7 mouse cellular contexts compared by ENCODE assay signal in genomic region chr17:12916588-12917380, GRCm38 (mm10). TPM values are rescaled to one million over a fixed set of nuclear protein-coding genes. Genes with fewer than 3 reads are reported as not detected.
DNase-seq lines count a peak whose midpoint lies in the region; ATAC-seq and TF ChIP-seq lines count a peak whose summit lies in the region.

No protein-coding gene starts in this region.

- no peak for TF ChIP-seq CTCF in spleen, adult 2 months (IDR thresholded peaks at IDR 0.05; ENCODE audit: extremely low read depth, insufficient read depth, insufficient read length, insufficient replicate concordance)

- intact Hi-C loops in left cerebral cortex, postnatal 36 days (cut with DNase I), result loop anchor here (2.0 to 5.0 kb wide), 2 partner anchors 44 to 76 kb away; partner anchors contain the start of genes Acat2 and Wtap

- no peak for TF ChIP-seq POLR2A in spleen, adult 2 months (IDR thresholded peaks at IDR 0.05; ENCODE audit: low read depth, low read length)

- no peaks in the 10 kb centered on the region for H3K27me3 ChIP-seq in embryonic facial prominence, embryonic 12.5 days
- H3K27me3 ChIP-seq in spleen, adult 2 months (ENCODE audit: control insufficient read depth, insufficient read depth, low read length), result no peaks in the 10 kb centered on the region

- peak overlapping the region; percentile 98 for H3K9ac ChIP-seq in embryonic facial prominence, embryonic 12.5 days

- H3K9me3 ChIP-seq in embryonic facial prominence, embryonic 12.5 days, result no peaks in the 10 kb centered on the region

- H3K27ac ChIP-seq in embryonic facial prominence, embryonic 12.5 days, result peak overlapping the region; percentile 93
- peak overlapping the region; percentile 89 for H3K27ac ChIP-seq in spleen, adult 2 months (ENCODE audit: insufficient read depth, low read length)

- H3K4me2 ChIP-seq in embryonic facial prominence, embryonic 12.5 days (replicated peaks), result peak overlapping the region; percentile 51

- peak; percentile 27 to 54 for DNase-seq in left cerebral cortex, adult 18-20 months (ENCODE audit: low spot score in 2 of 2)
- no peak for DNase-seq in left cerebral cortex, postnatal 36 days (ENCODE audit: low spot score in 2 of 2)
- peak; percentile 90 for DNase-seq in R1 (ENCODE audit: low read depth, low spot score)
- peak; percentile 60 for DNase-seq in lung, postnatal 10 days
- peak; percentile 45 to 46 for DNase-seq in spleen, adult 2 months (ENCODE audit: low read depth in 1 of 2, low spot score in 2 of 2)

- H3K4me1 ChIP-seq in embryonic facial prominence, embryonic 12.5 days, result no peaks in the 10 kb centered on the region
- H3K4me1 ChIP-seq in spleen, adult 2 months (ENCODE audit: control insufficient read depth, insufficient read depth, insufficient read length), result no peaks in the 10 kb centered on the region; the same call in 1 of the 2 replicates

- WGBS in embryonic facial prominence, embryonic 12.5 days, result under 1% methylated on average over 40 of the region's 40 CpGs
- WGBS in spleen, adult 2 months, result under 1% methylated on average over 40 of the region's 40 CpGs

- peaks cover 54% of the 10 kb centered on the region for H3K36me3 ChIP-seq in embryonic facial prominence, embryonic 12.5 days
- H3K36me3 ChIP-seq in spleen, adult 2 months (ENCODE audit: control insufficient read depth, insufficient read depth, low read length), result peaks cover 25% of the 10 kb centered on the region

- ATAC-seq in embryonic facial prominence, embryonic 12.5 days (ENCODE audit: insufficient number of reproducible peaks, insufficient read depth, low FRiP score, low TSS enrichment), result peak; percentile 62
- ATAC-seq in inflammation-experienced regulatory T-cells, adult 6 months, result peak; percentile 37

- H3K4me3 ChIP-seq in embryonic facial prominence, embryonic 12.5 days, result peak overlapping the region; percentile 97
- peak overlapping the region; percentile 82 for H3K4me3 ChIP-seq in spleen, adult 2 months (ENCODE audit: extremely low read depth, insufficient read depth, insufficient read length)

RNA-seq across cellular contexts. Expression of gene Mrpl18, which starts 0.6 kb away (rescaled TPM):
- total RNA-seq in left cerebral cortex, adult 18-20 months (2021), result 10 to 100 TPM; 60.4 to 66.3 TPM
- 10 to 100 TPM; 54.0 to 56.0 TPM for total RNA-seq in left cerebral cortex, postnatal 36 days (2021)
- 161 and 171 TPM in 2 replicates for polyA plus RNA-seq in embryonic facial prominence, embryonic 12.5 days (2016; fragmentation: Nextera tagmentation; extraction: Ambion mirVana)
- 100 to 1,000 TPM; 192 to 313 (median 193) TPM for polyA plus RNA-seq in inflammation-experienced regulatory T-cells, adult 6 months (2017; shearing (Covaris generic))
- polyA plus RNA-seq in spleen, adult 2 months (2012; rRNA removed), result 19.9 and 22.3 TPM in 2 replicates

RNA-seq across cellular contexts. Expression of gene Tcp1, which starts 1.3 kb away (rescaled TPM):
- 100 to 1,000 TPM; 221 to 227 TPM for total RNA-seq in left cerebral cortex, adult 18-20 months (2021)
- total RNA-seq in left cerebral cortex, postnatal 36 days (2021), result 100 to 1,000 TPM; 193 to 198 TPM
- polyA plus RNA-seq in embryonic facial prominence, embryonic 12.5 days (2016; fragmentation: Nextera tagmentation; extraction: Ambion mirVana), result 475 and 490 TPM in 2 replicates
- polyA plus RNA-seq in inflammation-experienced regulatory T-cells, adult 6 months (2017; shearing (Covaris generic)), result 100 to 1,000 TPM; 221 to 332 (median 236) TPM
- polyA plus RNA-seq in spleen, adult 2 months (2012; rRNA removed), result 29.9 and 32.9 TPM in 2 replicates

RNA-seq across cellular contexts. Expression of gene Pnldc1, which starts 6.8 kb away (rescaled TPM):
- 1 to 10 TPM; 2.3 to 4.2 TPM for total RNA-seq in left cerebral cortex, adult 18-20 months (2021)
- total RNA-seq in left cerebral cortex, postnatal 36 days (2021), result 1 to 10 TPM; 1.4 to 1.8 TPM
- 3.0 and 4.1 TPM in 2 replicates for polyA plus RNA-seq in embryonic facial prominence, embryonic 12.5 days (2016; fragmentation: Nextera tagmentation; extraction: Ambion mirVana)
- polyA plus RNA-seq in inflammation-experienced regulatory T-cells, adult 6 months (2017; shearing (Covaris generic)), result 1 to 10 TPM in 1 of 3 experiments, under 1 TPM in 1, not detected in 1; 0.66 to 1.5 TPM
- polyA plus RNA-seq in spleen, adult 2 months (2012; rRNA removed), result 0.32 and 0.88 TPM in 2 replicates

RNA-seq across cellular contexts. Expression of gene Acat3, which starts 23.6 kb away (rescaled TPM):
- 1 to 10 TPM; 4.8 to 5.5 TPM for total RNA-seq in left cerebral cortex, adult 18-20 months (2021)
- 1 to 10 TPM; 3.9 to 4.3 TPM for total RNA-seq in left cerebral cortex, postnatal 36 days (2021)
- polyA plus RNA-seq in embryonic facial prominence, embryonic 12.5 days (2016; fragmentation: Nextera tagmentation; extraction: Ambion mirVana), result 1.0 and 1.4 TPM in 2 replicates
- polyA plus RNA-seq in inflammation-experienced regulatory T-cells, adult 6 months (2017; shearing (Covaris generic)), result 1 to 10 TPM in 1 of 3 experiments, under 1 TPM in 2; 0.67 to 1.2 (median 0.71) TPM
- 0.07 TPM in 1 of 2 replicates, not detected in the other for polyA plus RNA-seq in spleen, adult 2 months (2012; rRNA removed)

RNA-seq across cellular contexts. Expression of gene Mrgprh, which starts 41.0 kb away (rescaled TPM):
- total RNA-seq in left cerebral cortex, adult 18-20 months (2021), result not detected
- under 1 TPM in 1 of 2 experiments, not detected in 1; 0.37 TPM for total RNA-seq in left cerebral cortex, postnatal 36 days (2021)
- polyA plus RNA-seq in embryonic facial prominence, embryonic 12.5 days (2016; fragmentation: Nextera tagmentation; extraction: Ambion mirVana), result 0.13 TPM in 1 of 2 replicates, not detected in the other
- not detected for polyA plus RNA-seq in inflammation-experienced regulatory T-cells, adult 6 months (2017; shearing (Covaris generic))
- polyA plus RNA-seq in spleen, adult 2 months (2012; rRNA removed), result not detected in 2 replicates

Comparison
In these comparisons a context has a peak if more than half of its experiments do, and no peak if none do; other contexts are left out.
1. DNase-seq: peak in left cerebral cortex, adult 18-20 months (2 of 2), R1 (single experiment), lung, postnatal 10 days (single experiment) and spleen, adult 2 months (2 of 2); none in left cerebral cortex, postnatal 36 days (0 of 2).